Mouse (Mus musculus): ENCODE data around the gene Csdc2.
"Not testable (repeated sequence)": the region's sequence is repeated elsewhere in the genome, so short reads cannot be mapped to it uniquely, and the experiment has no call there.

Csdc2 gene

DNA sequence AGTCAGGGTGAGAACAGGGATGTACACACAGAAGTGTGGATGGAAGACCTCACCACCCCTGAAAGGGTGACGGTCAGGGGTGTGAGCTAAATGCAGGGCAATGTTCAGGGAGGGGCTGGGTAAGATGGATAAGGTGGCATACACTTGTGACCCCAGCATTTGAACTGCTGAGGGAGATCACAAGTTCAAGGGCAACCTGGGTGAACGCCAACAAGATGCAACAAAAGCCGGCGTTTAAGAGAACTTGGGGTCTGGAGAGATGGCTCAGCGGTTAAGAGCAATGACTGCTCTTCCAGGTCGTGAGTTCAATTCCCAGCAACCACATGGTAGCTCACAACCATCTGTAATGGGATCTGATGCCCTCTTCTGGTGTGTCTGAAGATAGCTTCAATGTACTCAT lies 18.2 kb downstream of the Csdc2 start:
- no peak for DNase-seq (ENCODE audit: low read depth, low spot score)

DNA sequence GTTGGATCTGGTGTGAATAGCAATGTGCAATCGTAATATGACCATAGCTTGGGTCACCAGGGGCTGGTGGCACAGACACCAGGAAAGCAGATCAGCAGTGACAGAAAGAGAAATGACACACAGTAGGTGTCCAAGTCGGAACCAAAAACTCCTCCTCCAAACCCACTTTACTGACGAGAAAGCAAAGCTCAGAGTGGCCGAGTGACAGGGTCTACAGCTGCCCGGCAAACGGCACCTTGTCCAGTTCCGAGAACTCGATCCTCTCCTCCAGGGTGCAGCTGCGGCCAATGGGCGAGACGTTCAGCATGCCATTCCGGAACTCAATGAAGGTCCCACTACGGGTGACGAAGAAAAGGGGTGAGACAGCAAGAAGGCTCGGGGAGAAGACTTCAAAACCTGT lies 18.9 kb downstream of the Csdc2 start:
- no peak for DNase-seq (ENCODE audit: low read depth, low spot score)

GRCm38 (mm10) chr15:81956457-81956856 lies 19.9 kb downstream of the Csdc2 start:
- peak; percentile 34 for DNase-seq (ENCODE audit: low read depth, low spot score)

- DNase-seq (ENCODE audit: low read depth, low spot score) = no peak
These were observed 21.0 kb downstream of the Csdc2 start for GRCm38 (mm10) chr15:81957598-81957997.

DNA sequence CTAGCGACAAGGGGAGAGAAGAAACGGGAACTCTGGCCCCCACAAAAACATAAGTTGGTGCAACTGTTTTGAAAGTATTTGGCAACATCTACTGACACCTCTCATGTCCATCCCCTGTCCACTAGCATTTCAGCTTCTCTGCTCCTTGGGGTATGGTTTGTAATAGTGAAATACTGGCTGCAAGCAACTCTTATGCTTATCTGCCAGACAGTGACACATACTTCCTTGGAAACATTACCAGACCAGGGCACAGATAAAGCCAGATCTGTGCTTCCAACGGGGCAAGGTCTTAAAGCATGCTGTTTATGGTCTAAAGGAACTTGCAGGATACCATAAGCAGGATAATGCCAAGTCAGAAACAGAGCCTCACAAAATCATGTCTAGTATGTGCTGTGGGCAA lies 22.3 kb downstream of the Csdc2 start:
- no peak for DNase-seq (ENCODE audit: low read depth, low spot score)

- DNase-seq (ENCODE audit: low read depth, low spot score) = peak; percentile 96
These were observed 23.9 kb downstream of the Csdc2 start, which contains the start of gene Pmm1 for GRCm38 (mm10) chr15:81960171-81961077. Gene Pmm1, minus strand, starts transcription at chr15:81960930.

GRCm38 (mm10) chr15:81961078-81961451 lies 24.5 kb downstream of the Csdc2 start:
- no peak for DNase-seq (ENCODE audit: low read depth, low spot score)

DNA sequence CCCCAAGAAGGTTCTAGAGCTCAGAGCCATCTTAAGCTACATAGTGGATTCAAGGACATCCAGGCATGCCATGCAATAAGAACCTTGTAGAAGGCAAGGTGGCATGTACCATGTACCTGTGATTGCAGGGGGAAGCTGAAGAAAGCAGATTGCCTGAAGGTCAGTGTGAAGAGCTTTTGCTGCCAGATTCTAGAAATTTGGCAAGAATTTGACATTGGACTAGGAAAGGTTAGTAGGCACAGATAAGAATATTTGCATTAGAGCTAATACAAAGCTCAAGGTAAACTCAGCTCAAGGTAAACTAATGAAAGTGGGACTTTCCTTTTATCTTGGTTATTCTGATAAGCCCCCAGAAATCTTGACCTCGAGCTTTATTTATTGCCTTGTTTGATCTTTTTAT lies 27.7 kb downstream of the Csdc2 start:
- no peak for DNase-seq (ENCODE audit: low read depth, low spot score)

- DNase-seq (ENCODE audit: low read depth, low spot score) = no peak
These were observed 28.5 kb downstream of the Csdc2 start for GRCm38 (mm10) chr15:81964980-81965545.

- DNase-seq (ENCODE audit: low read depth, low spot score) = no peak
These were observed 29.7 kb downstream of the Csdc2 start for GRCm38 (mm10) chr15:81966062-81966829.

DNA sequence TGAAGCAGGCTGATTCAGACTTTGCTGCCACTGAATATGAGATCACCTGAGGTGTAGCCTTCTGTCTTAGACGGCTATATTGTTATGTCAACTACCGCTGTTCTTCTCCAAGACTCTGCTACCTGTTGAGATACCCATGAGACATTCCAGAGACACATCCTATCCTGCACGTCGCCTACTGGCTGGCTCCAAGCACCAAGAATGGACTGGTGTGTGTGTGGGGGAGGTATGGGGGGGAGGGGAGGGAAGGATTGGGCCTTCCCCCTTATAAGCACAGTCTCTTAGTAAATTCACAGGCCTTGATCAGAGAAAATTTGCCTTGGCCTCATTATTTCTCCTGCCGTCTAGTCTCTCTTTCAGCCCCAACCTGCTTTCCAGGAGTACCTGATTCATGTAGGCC lies 31.3 kb downstream of the Csdc2 start:
- DNase-seq (ENCODE audit: low read depth, low spot score) = no peak

GRCm38 (mm10) chr15:81968447-81968846 lies 31.9 kb downstream of the Csdc2 start:
- DNase-seq (ENCODE audit: low read depth, low spot score) = no peak

- no peak for DNase-seq (ENCODE audit: low read depth, low spot score)
These were observed 32.6 kb downstream of the Csdc2 start for GRCm38 (mm10) chr15:81969173-81969572.

GRCm38 (mm10) chr15:81969635-81970034 lies 33.1 kb downstream of the Csdc2 start:
- DNase-seq (ENCODE audit: low read depth, low spot score) = not testable (repeated sequence)

DNA sequence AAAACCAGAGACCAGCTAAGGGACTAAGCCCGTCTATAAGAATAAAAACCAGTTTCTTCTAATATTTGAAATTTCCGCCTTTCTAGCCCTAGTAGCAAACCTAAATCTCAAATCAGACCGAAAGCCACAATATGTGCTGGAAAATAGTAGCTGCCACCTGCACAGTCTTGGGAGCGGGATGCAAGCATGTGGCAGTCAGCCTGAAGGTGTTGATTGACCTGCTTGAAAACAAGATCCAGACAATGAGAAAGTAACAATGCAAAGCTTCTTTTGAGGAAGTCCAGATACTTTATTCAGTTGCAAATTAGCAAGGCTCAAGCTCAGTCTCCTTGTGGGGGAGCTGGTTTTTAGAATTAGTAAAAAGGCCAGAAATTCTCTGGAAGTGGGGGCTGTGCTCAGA lies 33.9 kb downstream of the Csdc2 start:
- DNase-seq (ENCODE audit: low read depth, low spot score) = not testable (repeated sequence)

GRCm38 (mm10) chr15:81975156-81975555 lies 38.6 kb downstream of the Csdc2 start:
- DNase-seq (ENCODE audit: low read depth, low spot score) = not testable (repeated sequence)

GRCm38 (mm10) chr15:81980321-81980720 lies 43.8 kb downstream of the Csdc2 start, which contains the start of gene 1700029P11Rik:
Gene 1700029P11Rik, plus strand, starts transcription at chr15:81980540.
- no peak for DNase-seq (ENCODE audit: low read depth, low spot score)

GRCm38 (mm10) chr15:81982173-81982572 lies 45.6 kb downstream of the Csdc2 start:
- no peak for DNase-seq (ENCODE audit: low read depth, low spot score)

DNA sequence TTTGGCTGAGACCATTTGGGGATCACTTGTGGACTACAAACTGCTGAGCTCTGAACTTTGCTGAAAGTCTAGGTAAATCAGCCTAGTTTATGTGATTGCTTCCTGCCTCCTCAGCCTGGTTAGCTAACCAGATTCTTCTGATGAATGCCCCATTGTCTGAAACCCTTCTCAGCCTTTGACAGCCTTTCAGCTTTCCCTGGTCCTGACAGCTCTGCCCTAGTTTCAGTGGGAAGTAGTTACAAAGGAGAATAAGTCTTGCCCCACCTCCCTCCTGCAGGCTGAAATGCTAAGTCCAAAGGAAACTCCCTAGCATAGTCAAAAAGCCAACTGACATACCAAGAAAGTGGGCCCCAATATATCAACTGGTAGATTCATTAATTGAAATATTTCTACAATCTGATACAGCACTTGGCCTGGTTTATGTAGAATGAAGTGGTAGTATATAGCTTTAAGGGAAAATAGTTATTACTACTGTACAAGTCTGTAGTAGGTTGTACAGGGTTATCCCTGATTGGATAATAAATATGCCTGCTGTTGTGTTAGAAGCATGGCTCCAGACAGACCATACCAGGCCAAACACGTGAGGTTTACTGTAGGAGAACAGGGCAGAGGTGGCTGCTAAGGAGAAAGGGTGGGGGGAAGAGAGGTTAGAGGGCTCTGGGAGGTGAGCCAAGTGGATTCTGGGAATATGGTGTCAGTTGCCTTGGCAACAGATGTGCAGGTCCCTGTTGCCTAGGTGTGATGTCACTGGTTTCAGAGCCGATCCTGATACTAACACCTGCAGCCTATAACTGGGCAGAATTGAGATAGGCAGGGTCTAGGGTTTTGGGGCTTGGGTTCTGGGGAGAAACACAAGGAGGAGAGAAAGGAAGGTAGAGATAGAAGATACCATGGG lies 49.0 kb downstream of the Csdc2 start:
- DNase-seq (ENCODE audit: low read depth, low spot score) = no peak

DNA sequence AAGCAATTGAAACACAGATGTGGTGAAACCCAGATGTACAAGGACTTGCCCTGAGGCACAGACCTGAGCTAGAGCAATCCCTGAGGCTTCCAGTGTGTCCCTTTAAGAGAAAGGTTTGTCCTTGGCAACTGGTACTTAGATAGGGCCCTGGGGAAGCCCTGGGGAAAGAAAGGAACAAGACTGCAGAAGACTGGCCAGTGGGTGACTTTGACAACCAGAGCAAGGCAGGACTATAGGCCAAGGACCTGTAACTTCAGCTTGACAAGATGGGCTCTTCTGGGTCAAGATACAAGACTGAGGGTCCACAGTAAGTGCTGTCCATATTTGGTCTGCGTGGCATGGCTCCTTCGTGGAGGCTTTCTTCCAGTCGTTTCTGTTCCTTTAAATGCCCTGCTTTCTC lies 51.1 kb downstream of the Csdc2 start, which contains the start of gene Xrcc6:
TSS of gene Xrcc6 (plus strand) at position 190 of the 400 bp plus-strand sequence.
- no peak for DNase-seq (ENCODE audit: low read depth, low spot score)
